Mouse (Mus musculus): ENCODE measurements around the gene Bcor.

DNA sequence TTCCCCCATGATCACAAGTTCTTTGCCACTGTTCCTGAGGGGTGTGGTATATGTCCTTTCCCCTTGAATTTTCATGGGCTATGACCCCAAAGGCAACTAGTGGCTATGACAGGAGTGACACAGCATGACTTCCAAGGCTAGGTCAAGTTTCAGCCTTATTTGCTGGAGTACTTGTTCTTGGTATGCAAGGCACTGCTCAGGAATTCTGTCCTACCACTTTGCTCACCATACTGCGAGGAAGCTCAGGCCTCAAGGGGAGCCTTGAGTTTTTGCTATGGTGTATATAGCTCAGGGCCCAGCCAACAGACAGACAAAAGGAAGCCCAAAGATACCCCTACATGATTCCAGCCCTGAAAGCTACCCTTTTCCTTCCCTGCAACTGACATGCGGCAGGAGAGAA lies 13.9 kb downstream of the Bcor start:
- TF ChIP-seq POLR2A (IDR thresholded peaks at IDR 0.05; ENCODE audit: insufficient read length, low read depth) (no peak), MYOD1 (IDR thresholded peaks at IDR 0.05; ENCODE audit: control insufficient read depth in 1 of 3, insufficient read length in 2 of 3, low read depth in 2 of 3) (no peak), POLR2AphosphoS2 (IDR thresholded peaks at IDR 0.05; ENCODE audit: insufficient read length, low read depth) (no peak), SRF (IDR thresholded peaks at IDR 0.05; ENCODE audit: control insufficient read depth, insufficient read length, low read depth) (no peak), USF1 (IDR thresholded peaks at IDR 0.05; ENCODE audit: low read depth) (no peak), CEBPB (IDR thresholded peaks at IDR 0.05; ENCODE audit: insufficient read depth, poor library complexity, severe bottlenecking) (no peak), MAX (IDR thresholded peaks at IDR 0.05; ENCODE audit: low read depth) (no peak), TCF12 (IDR thresholded peaks at IDR 0.05; ENCODE audit: insufficient read depth, poor library complexity, severe bottlenecking) (no peak), E2F4 (IDR thresholded peaks at IDR 0.05; ENCODE audit: insufficient read depth) (no peak), MYOG (IDR thresholded peaks at IDR 0.05; ENCODE audit: control insufficient read depth in 1 of 3, insufficient read depth in 1 of 3, insufficient read length in 2 of 3, low read depth in 2 of 3) (no peak), TCF3 (IDR thresholded peaks at IDR 0.05; ENCODE audit: insufficient read length, low read depth) (no peak)

Data from myocyte (in vitro differentiated cells).